Mouse (Mus musculus): ENCODE data around the gene Csnk1g1.

- TF ChIP-seq CTCF (IDR thresholded peaks at IDR 0.05; ENCODE audit: control insufficient read depth, insufficient read depth, insufficient replicate concordance, low read depth, low read length) (no peak), POLR2A (IDR thresholded peaks at IDR 0.05; ENCODE audit: control insufficient read depth, low read depth, low read length) (no peak)
Measured at GRCm38 (mm10) chr9:65937566-65937965, 28.8 kb downstream of the Csnk1g1 start.
